Mouse (Mus musculus) olfactory bulb, adult 2 months (tissue): ENCODE results near the gene Tesmin.

Experiments
- CTCF ChIP-seq: fragments of 200-500 bp; IDR thresholded peaks from 2 replicates; pipeline ENCODE4 v1.5.1; 2012; ENCODE audit warnings: low read depth, mild to moderate bottlenecking, low read length, moderate library complexity; ENCODE audit not compliant: insufficient read depth
- POLR2A ChIP-seq: fragments of 200-500 bp; IDR thresholded peaks from 2 replicates; pipeline ENCODE4 v1.6.1; 2012; ENCODE audit warnings: mild to moderate bottlenecking, low read depth, low read length, moderate library complexity; ENCODE audit not compliant: insufficient read depth

GRCm38 (mm10) chr19:3368276-3368675 is 20.4 kb upstream of the Tesmin start:
- TF ChIP-seq POLR2A = no peak
- TF ChIP-seq CTCF = no peak
